Mouse (Mus musculus) thymus, postnatal 25 days (tissue): ENCODE measurements around the gene Ccdc12.

ENCODE experiments used
- DNase-seq: peaks from one replicate; pipeline ENCODE4 v3.0.0; 2022

Gene Ccdc12

DNA sequence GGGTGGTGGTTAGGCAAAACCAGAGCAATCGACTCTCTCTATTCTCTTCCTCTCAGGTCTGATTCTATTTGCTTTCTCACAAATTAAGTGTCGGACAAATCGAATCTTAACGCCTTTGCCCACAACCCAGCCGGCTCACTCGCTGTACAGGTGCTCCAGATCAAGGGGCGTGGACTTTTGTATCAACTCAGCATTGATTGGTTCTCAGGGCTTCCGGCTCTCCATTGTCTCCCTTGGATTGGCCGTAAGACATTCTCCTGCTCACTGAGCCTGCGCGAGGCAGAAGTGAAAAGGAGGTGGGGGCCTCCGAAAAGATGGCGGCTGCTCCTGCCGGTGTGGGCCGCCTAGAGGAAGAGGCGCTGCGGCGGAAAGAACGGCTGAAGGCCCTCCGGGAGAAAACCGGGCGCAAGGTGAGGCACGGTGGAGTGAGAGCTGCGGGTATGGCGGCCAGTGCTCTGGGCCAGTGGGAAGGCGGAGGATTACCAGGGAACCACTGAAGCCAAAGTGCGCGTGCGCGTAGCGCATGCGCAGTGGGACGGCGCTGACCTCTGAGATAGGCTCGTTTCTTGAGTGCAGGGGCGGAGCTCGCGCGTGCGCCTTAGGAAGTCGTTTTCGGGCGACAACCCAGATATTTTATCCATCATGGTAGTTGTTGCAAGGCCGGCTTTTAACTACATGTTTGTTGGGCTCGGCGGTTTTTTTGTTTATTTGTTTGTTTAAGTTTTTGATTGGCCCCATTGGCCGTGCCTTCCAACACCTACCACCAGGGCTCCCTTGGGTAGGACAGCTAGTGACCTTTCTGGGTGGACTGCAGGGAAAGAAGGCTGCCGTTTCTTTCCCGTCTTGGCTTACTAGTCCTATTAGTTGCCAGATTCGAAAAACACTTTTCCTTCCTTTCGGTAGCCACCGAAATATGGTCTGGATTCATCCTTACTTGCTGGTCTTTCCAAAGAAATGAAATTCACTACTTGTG lies at the start of gene Ccdc12:
Gene Ccdc12, plus strand, starts transcription at position 255 of the 973 bp plus-strand sequence.
- peak; percentile 94 for DNase-seq

DNA sequence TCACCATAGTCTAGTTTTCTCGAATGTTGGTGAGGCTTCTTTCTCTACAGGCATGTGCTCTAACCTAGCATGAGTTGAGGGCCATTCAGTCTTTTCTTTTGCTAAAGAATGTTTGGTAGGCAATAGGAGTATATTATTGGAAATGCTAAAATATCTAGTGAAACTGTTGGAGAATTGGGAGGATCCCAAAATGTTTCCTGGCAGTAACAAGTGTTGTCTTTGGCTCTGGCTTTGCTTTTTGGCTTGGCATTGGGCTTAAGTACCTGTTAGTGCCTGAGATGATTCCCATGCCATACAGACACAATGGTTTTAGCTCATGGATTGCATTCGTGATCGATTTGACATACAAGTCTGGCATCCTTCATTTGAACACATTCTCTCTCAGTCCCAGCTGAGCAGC lies 44.8 kb upstream of the Ccdc12 start:
- DNase-seq = no peak

DNA sequence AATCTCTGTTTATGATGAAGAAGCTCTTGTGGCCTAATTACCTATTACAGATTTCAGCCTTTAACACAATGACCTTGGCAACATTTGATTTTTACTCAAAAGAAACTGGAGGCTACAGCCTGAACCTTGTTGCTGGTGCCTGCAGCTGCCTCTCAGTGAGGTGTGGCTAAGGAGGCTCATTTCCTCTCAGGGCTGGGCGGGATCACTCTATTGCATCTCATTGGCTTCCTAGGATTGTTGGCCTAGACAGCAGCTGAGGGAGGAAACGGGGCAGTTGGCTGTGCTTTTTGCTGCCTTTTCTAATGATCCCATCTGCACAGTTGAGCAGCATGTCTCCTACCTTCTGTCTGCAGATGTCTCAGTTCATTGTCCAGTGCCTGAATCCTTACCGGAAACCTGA lies 39.2 kb upstream of the Ccdc12 start:
- no peak for DNase-seq

DNA sequence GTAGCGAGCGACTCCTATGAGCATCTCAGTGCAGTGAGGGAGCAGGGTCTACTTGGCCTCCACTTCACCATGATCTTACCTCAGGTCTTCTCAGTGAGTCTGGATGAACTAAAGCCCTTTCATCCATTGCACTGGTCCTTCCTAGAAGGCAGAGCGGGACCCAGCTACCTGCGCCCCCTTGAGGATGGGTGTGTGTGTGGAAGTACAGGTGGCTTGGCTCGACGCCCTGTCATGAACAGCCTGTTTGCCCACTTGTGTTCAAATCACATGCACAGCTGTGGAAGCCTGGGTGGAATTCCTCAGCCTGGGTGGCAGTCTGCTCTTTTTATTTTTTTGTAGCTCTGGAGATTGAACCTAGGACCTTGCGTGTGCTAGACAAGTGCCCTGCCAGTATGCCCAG lies 36.1 kb upstream of the Ccdc12 start:
- DNase-seq = no peak

DNA sequence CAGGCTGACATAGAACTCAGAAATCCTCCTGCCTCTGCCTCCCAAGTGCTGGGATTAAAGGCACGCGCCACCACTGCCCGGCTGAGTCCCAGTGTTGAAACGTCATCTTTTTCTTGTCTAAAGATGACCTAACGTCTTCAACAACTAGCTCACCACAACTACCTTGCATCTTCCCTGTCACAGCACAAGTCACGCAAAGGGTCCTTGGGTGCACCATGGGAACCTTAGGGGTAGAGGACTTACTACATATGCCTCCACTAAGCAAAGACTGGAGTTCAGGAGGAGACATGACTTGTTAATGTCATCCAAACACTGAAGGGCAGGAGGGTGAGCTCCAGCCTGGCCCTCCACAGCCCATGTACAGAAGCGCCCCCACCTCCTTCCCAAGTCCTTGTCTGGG lies 35.6 kb upstream of the Ccdc12 start:
- no peak for DNase-seq

DNA sequence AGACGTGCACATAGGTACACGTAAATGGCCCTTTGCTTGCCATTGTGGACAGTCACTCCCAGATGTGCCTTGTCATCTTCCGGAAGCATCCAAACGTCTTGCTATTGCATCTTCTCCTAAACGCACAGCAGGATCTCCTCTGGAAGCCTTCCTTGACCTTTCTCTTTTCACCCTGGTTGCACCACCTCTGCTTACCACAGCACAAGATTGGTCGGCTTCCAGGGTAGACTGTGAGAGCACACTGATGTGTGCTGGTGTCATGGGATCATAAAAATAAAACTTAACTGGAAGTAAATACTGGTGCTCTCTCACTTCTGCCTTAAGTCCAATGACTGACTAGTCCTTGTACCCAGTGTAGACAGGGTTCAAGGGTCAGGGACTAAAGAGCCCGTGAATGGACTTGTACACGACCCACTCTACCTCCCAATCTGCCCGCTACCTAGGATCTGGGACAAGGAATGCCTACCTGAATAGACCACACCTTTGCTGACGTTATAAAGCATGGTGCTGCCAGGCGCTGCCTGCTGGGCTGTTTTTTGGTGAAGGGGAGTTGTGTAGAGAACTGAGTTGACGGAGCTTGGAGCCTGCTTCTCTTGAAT lies 33.6 kb upstream of the Ccdc12 start:
- no peak for DNase-seq

DNA sequence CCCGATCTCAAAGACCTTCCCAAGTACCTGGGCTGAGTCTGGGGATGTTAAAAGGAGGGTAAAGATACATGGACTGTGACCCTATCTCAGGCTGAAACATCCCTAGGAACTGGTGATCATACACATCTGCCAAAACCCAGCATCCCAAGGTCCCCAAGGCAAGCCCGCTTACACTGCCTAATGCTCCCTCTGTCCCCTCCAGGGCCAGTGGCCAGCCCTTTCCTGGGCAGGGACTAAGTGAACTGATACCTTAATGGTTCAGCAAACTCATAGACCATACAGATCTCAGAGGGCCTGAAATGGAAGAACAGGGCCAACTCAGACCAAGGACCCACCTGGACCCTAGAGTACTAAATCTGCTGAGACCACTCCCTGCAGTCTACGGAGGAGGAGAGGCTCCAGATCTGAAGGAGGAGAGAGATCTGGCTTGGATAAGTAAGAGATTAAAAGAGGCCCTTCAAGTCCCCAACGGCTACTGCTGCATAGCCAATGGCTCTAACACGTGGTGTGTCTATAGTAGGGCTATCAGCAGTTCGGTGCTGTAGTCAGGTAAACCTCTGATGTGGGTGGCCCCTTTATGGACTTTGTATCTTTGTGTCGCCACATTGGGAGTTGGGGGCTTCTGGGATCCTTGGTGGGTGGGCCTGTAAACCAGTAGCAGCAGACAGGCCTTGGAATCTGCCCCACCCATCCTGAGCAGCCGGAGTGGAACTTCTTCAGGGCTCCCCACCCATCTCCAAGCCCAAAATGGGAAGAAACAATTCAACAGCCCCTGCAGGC lies 32.7 kb upstream of the Ccdc12 start:
- DNase-seq = no peak

DNA sequence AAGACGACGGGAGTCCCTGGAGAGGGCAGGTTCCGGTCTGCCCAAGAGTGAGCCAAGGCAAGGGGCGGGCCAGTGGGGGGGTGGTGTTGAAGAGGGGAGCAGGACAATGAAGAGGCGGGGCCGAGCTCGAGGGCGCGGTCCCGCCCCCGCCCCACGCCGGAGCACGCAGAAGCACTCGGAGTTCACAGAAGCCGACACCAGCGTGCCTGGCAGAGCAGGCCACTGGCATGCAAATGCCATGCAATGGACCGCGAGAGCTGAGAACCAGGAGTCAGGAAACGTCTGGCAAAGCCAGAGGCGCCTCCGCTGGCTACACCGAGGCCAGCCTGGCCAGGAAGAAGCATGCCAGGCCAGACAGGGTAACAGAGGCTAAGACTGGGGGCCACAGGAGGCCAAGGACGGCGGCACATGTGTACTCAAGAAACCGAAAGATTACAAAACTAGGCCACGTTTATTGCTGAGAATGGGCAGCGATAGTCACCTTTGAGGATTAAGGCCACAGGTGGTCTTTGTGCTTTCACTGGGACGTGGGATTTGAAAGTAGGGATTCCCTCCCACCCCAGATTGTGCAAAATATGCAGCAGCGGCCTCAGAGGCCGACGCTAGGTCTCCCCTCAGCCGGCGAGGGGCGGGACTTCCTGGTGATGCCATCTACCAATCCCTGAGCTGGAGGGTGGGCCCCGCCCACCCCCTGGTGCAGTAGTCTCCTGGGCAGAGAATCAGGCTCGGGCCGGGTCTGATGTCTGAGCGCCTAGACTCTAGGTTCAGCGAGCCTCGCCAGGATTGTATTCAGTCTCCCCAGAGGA lies 31.7 kb upstream of the Ccdc12 start, which contains the start of gene Nradd:
Gene Nradd, minus strand, starts transcription at position 92 of the 806 bp plus-strand sequence.
- DNase-seq = no peak

DNA sequence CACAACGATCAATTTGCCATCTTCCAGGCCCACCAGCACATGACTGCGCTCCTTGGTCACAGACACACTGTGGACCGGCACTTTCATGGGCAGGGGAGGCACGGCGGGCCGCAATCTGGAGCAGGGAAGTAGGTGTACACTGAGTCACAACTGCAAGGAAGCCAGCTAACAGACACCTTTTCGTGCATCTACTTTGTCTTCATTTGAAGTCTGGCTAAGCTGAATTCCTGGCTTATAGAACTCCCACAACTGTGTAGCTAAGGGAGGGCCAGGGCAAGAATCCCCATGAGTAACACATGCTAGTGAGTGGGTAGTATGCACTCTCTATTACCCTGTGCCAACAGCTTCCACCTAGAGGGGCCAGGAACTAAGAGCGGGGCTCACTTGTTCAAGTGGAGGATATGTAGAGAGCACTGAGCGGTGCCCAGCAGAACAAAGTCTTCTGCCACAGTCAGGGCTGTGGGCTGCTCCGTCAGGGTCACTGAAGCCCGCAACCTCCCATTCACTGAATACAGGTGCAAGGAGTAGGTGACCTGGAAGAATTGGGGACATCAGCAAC lies 30.9 kb upstream of the Ccdc12 start:
- no peak for DNase-seq

DNA sequence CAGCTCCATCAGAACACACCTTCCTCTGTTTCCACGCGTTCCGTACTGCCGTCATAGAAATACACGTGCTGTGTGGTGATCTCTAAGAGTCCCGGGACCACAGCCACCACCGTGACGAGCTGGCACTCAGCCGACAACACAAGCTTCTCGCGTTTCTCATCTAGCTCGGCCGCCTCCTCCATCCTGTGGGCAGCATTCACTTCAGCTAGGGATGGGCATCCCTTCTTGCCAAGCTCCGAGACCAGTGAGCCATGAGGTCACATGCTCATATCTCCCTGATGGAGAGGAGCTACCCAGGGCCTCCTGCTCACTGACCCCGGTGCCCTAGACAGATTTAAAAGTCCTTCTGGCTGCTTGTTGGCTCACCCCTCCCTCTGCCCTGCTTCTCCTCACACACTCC lies 26.1 kb upstream of the Ccdc12 start:
- no peak for DNase-seq

DNA sequence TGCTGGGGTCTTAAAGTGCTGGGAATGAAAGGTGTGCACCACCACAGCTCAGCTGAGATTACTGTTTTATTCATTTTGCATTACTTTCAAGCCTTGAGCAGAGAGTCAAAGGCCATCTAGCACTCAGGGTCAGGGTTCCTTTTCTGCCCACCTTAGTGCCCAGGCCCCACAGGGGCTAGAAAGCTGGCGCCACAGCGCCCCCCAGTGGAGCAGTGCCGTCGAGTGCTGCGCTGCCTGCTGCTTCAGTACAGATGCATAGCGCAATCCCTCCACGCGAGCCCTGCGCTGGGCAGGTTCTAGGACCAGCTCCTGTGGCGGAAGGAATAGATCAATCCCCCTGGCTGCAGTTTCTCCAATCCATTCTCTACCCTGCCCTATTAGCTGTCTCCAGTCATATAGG lies 25.1 kb upstream of the Ccdc12 start:
- DNase-seq = peak; percentile 53

DNA sequence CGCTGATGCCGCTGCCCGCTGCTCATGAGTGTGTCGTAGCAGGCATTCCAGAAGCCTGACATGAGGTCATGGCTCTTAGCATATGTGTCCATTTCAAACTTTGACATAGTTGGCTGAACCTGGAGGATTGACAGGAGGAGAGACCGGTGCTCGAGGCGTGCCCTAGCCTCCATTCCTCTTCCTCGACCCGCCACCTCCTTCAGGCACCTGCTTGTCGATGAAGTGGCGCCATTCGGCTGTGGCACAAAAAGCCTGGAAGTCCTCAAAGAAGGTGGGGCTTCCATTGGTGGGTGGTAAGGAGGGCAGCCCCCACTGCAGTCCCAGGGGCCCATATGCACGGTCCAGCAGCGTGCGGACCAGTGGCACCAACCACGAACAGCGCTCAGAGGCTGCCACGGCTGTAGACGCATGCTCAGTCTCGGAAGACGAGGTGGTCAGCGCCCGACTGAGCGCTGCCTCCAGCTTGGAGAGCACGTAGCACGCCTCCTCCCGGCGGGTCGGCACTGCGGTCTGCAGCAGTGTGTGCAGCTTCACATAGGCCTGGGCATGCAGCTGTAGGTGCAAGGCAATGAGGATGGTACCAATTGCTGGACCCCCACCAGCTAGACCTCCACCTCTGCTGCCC lies 24.5 kb upstream of the Ccdc12 start:
- DNase-seq = no peak

DNA sequence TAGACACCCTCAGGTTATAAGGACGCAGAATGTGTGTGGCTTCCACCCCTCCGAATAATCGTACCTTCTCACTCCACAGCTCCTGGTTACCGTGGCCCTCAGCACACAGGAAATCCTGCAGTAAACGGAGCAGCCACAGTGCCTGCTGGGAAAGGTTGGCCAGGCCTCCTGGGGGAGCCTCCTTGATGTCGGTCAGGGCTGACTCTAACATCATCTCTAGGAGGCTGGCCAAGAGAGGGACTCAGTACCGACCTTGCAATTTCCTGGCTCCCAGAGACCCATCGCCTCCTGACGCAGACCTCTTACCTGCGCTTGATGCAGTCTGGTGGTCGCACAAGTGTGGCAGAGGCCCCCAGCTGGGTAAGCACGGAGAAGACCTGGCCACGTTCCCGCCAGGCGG lies 23.6 kb upstream of the Ccdc12 start:
- DNase-seq = no peak

DNA sequence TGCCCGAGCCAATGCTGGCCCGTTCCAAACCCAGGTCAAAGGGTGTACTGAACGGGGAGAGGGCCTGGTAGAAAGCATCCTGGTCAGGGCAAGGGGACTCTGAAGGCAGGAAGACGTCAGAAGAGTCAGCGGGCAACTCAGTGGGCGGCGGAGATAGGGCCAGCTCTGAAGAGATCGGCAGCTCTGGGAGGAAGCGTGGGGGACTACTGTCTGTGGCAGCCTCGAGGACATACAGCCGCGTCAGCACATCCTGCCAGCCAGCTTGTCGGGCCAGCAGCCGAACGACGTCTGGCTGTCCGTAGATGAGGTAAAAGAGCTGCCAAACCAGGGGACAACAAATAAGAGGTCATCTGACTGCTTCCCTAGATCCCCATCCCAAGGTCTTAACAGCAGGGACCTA lies 22.4 kb upstream of the Ccdc12 start:
- DNase-seq = no peak

DNA sequence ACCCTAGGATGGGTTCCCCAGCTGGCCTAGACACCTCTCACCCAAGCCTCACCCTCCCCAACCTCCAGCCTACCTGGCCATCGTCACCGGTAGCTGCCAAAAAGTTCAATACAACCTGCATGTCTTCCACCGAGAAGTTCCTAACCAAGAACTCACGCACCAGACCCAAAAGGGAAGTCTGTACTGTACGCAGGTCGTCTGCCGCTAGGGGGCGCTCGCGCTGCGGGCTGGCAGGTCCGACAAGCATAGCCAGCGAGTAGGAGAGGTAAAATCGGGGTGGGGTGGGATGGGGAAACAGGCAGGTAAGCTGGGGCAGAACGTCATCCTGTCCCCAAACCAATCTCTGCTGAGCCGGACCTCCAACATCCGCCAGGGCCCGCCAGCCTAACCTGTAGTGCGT lies 21.1 kb upstream of the Ccdc12 start:
- DNase-seq = peak; percentile 91

DNA sequence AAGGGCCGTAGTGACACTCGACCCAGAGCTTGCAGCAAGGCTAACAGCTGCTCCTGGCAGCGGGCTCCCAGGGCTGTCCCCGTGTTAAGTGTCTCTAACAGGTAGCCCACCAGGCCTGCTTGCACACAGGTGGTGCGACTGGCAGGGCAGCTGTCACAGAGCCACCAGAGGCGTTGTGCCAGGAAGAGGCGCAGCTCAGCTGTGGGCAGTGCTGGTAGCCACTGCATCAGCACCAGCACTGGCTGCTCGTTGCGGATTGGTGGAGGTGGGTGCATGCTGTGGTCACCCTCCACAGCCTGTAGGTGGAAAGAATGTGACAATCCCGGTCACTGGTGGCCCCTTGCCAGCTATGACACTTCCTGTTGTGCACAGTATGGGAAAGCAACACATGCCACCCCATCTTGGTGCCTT lies 17.7 kb upstream of the Ccdc12 start:
- no peak for DNase-seq

DNA sequence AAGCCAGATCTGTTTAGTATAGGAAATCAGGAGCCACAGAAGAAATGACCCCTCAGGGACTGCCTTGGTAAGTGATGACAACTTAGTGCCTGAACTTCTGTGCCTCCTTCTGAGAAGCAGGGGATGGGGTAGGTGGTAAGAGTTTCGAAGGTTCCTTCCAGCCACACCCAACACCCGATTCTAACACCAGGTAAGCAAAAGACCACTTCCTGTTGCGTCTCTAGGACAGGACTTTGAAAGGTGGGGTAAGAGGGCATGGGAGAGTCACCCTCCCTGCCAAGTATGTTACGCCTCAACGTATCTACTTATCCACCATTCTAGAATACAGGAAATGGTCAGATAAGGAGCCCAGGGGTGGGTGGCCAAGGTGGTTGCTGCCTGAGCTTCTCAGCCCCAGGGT lies 15.3 kb upstream of the Ccdc12 start:
- no peak for DNase-seq

DNA sequence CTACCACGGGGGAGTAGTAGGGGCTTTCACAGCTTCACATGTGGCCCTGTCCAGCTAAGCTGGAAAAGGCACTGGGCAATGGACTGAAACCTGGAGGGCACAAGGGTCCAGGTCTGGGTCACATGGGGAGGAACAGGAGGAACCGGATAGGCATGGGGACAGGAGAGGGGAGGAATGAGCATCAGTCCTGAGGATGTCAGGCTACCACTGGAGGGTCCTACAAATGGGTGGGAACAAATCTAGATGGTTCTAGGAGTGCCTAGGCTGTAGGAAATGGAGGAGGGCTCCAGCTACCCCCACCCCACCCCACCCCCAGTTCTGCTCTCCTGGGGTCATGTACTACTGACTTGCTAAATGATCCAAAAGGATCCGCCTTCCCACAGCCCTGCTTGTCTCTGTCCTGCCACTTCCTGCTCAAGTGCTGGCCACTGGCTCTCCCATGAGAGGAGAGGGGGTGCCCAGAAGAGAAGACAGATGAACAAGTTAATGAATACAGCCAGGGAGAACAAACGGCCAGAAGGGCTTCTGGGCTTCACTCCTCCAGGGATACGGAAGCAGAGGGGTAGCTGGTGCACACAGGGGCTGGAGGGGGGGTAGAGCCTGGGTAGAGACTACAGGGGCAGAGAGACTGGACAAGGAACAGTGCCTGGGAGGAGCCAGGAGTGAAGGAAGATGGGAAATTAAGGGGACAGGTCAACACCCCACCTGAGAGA lies 13.3 kb upstream of the Ccdc12 start:
- no peak for DNase-seq

DNA sequence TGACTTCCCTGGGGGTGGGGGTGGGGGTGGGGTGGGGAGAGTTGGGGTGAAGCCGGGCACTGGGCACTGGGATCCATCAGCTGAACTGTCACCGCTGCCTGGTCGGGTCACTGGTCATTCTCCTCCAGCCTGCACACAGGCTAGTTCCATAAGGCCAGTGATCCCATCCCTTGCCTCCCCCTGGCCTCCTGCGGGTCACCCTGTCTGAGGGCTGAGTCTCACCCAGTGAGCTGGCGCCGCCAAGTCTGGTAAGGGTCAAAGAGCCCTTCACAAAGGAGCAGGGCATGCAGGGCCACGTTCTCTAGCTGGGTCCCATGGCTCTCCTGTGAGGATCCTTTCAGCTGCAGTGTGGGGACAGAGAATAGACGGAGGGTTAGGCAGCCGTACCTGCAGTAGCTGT lies 12.5 kb upstream of the Ccdc12 start:
- DNase-seq = no peak

DNA sequence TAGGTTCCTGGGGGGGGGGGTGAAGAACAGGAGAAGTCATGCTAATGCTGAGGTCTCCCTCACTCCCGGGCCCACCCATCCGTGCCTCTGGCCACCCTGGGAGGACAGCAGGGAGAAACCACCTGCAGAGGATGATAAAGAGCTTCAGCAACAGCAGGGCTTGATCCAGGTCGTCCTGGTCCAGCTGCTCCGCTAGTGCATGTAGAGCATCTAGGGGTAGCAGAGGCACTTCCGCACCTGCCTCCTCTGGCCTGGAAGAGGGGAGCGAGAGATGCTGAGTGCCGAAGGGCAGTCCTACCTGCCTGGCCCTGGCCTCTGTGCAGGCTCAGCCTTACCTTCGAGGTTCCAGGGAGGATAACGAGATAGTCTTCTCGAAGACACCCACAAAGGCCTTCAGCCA lies 12.0 kb upstream of the Ccdc12 start:
- DNase-seq = no peak

DNA sequence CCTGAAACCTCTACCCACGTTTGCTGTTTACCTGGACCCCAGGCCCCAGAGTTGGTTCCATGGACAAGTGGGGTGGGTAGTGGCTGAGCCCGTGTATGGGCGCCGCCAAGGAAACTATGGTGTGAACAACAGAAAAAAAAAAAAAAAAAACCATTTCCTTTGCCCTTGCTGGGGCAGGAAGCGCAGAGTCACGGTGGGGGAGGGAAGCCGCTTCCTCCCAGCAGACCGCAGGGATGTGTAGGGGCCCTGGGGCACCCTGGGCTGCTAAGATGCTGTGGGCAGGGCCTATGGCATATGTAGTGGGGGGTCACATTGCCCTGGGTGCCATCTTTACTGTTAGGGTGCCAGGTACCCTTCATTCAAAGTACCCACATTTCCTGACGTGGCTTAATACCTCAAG lies 11.1 kb upstream of the Ccdc12 start:
- peak; percentile 89 for DNase-seq
